Mouse (Mus musculus) naive thymus-derived CD4-positive, alpha-beta T cell, adult 5 months (primary cell): Measurements from ENCODE around the gene Cyp26c1. TPM values are rescaled to one million over a fixed set of nuclear protein-coding genes. Genes with fewer than 3 reads are reported as not detected.

Experiments
- polyA plus RNA-seq: library from polyadenylated mRNA; unstranded; fragments of 100-300 nt; shearing (Covaris generic); gene quantifications from one replicate; pipeline ENCODE4 v1.2.1, GENCODE M21; 2017

The Cyp26c1 gene
- polyA plus RNA-seq, result not detected

DNA sequence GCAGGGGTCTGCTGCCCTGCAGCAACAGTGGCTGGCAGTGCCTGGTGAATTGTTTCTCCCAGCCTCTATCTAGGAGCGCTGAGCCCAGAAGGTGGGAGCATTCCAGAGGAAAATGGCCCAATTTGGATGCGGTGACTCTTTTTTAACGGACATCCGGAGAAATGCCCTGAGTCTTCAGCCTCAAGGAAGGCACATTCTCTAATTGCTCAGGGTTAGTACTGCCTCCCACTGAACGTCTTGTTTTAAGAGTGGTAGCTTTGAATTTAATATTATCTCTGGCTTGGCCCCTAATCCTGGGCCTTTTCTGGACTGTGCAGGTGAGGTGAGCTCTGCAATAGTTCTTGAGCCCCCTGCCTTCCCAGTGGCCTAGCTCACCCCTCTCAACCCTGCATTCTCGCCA is at the start of gene Cyp26c1:
Cyp26c1 (plus strand) TSS at position 301 of the 400 bp plus-strand sequence.

DNA sequence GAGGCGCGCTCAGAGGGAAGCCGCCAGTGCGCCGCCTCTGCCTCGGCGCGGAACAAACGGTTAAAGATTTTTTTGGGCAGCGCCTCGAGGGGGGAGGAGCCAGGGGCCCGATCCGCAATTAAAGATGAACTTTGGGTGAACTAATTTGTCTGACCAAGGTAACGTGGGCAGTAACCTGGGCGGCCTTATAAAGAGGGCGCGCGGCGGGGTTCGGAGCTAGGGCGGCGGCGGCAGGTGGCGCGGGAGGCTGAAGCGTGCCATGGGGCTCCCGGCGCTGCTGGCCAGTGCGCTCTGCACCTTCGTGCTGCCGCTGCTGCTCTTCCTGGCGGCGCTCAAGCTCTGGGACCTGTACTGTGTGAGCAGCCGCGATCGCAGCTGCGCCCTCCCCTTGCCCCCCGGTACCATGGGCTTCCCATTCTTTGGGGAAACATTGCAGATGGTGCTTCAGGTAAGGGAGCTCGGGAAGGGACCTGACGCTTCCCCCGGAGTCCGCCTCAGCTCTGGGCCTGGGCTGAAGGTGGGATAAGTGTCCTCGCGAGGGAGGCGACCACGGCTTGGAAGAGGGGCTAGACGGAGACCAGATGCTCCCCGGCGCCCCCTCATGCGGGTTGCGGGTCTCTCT is 12.4 kb downstream of the Cyp26c1 start, which contains the start of gene Cyp26a1:
Cyp26a1 (plus strand) TSS at position 148 of the 622 bp plus-strand sequence.

Other genes starting within 250 kb of the Cyp26c1 start
- 42.9 TPM for gene Exoc6, start 135.2 kb upstream of the Cyp26c1 start, polyA plus RNA-seq
- not detected for gene Cyp26a1, start 12.2 kb downstream of the Cyp26c1 start, polyA plus RNA-seq